Mouse (Mus musculus) cortical plate, adult 2 months (tissue): ENCODE results near the gene Pea15a. TPM values are rescaled to one million over a fixed set of nuclear protein-coding genes. Genes with fewer than 3 reads are reported as not detected.
A peak's percentile ranks its signal among the peaks of the same experiment; 100 is the strongest.

ENCODE experiments used
- H3K27ac ChIP-seq: fragments of 200-500 bp; 2 replicates; pipeline ENCODE4 v1.5.1; 2012; ENCODE audit warnings: low read length, control low read depth, inconsistent platforms; ENCODE audit not compliant: insufficient read depth
- H3K4me1 ChIP-seq: fragments of 200-500 bp; 2 replicates; pipeline ENCODE4 v1.6.1; 2011; ENCODE audit warnings: low read length; ENCODE audit not compliant: control insufficient read depth, insufficient read depth
- H3K4me3 ChIP-seq: fragments of 200-500 bp; 2 replicates; pipeline ENCODE4 v1.5.1; 2011; ENCODE audit warnings: mild to moderate bottlenecking, low read length, control low read depth; ENCODE audit not compliant: insufficient read depth
- CTCF ChIP-seq: fragments of 200-500 bp; IDR thresholded peaks from 2 replicates; pipeline ENCODE4 v1.5.1; 2011; ENCODE audit warnings: mild to moderate bottlenecking, control low read depth, low read length; ENCODE audit not compliant: insufficient read depth; ENCODE audit errors: extremely low read depth
- POLR2A ChIP-seq: fragments of 200-500 bp; IDR thresholded peaks from 2 replicates; pipeline ENCODE4 v1.6.1; 2011; ENCODE audit warnings: mild to moderate bottlenecking, low read length, control low read depth; ENCODE audit not compliant: insufficient read depth; ENCODE audit errors: extremely low read depth
- polyA plus RNA-seq: library from polyadenylated mRNA; depleted of rRNA; stranded (reverse); fragments of >200 nt; gene quantifications from 2 replicates; pipeline ENCODE4 v1.2.3, GENCODE M21; 2012

Pea15a gene
- polyA plus RNA-seq, 1 experiment = 543 TPM

DNA sequence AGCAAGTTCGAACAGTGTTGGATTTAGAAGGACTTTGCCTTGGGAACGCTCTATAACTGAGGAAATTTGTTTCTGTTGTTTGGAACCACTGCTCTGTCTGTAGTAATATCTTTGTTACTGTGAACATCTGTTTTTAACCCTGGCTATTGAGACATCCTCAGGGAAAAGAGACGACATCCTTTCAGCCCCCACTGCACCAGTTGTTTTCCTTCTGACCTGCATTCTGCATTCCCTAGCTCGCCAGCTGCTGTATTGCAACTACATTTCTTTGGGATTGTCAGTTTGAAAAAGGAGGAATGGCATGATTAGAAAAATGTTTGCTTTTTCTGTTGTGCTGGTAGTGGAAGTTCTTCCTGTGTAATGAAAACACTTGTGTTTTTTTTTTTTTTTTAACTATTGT, 25.7 kb downstream of the Pea15a start:
- Histone ChIP-seq H3K4me3 (no peak overlapping the region), H3K27ac (no peak overlapping the region), H3K4me1 (no peaks in the 10 kb centered on the region)
- TF ChIP-seq CTCF (no peak), POLR2A (no peak)

DNA sequence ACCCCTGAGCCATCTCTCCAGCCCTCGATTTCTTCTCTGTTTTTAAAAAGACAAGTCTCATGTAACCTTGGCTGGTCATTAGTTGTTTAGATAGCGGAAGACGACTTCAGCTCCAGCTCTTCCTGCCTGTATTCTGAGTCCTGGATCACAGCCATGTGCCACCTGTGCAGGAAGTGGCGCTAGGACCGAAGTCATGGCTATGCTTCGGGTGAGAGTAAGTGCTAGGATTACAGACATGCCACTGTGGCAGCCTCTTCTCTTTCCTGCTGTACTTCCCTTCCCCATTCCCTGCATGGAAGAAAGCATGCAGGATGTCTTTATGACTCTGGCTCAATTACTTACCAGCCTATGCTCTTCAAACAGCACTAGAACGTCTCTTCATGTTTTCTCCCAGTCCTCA, 27.5 kb downstream of the Pea15a start:
- H3K27ac ChIP-seq = no peak overlapping the region
- H3K4me1 ChIP-seq = no peaks in the 10 kb centered on the region
- no peak overlapping the region for H3K4me3 ChIP-seq
- TF ChIP-seq CTCF = no peak

DNA sequence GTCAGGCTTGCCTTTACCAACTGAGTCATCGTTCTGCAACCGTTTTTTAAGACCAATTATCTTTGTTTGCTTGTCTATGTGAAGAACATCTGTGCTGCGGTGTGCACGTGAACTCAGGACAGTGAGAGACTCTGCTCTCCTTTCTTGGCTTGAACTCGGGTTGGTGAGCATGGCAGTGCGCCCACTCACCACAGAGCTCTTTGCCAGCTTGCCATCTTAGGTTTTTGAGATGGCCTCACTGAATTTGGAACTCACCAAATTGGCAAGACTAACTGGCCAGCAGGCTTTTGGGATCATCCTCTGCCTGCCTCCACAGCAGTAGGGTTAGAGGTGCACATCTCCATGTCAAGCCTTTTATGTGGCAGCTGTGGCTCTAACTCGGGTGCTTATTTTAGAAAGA, 28.8 kb downstream of the Pea15a start:
- no peak for TF ChIP-seq POLR2A
- no peak for TF ChIP-seq CTCF
- Histone ChIP-seq H3K27ac (no peak overlapping the region), H3K4me3 (no peak overlapping the region), H3K4me1 (no peaks in the 10 kb centered on the region)

DNA sequence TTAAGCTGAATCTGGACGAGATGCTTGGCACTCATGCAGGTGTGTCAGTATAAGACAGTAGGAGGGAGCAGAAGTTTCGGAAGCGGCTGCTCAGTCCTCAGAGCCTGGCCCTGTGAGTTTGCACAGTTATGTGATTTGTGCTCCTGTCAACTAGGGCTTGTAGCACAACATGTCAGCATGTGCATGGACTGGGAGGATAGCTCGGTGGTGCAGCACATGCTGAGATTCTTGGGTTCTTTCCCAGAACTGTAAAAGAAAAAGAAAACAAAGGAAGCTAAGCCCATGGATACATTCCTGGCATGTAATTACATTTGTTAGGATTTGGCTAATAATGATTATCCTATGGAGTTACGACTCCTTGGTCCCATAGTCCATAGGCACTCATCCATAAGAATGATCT, 33.4 kb downstream of the Pea15a start:
- H3K27ac ChIP-seq = no peak overlapping the region
- H3K4me3 ChIP-seq = no peak overlapping the region
- TF ChIP-seq POLR2A = no peak
- no peak for TF ChIP-seq CTCF
- no peaks in the 10 kb centered on the region for H3K4me1 ChIP-seq

DNA sequence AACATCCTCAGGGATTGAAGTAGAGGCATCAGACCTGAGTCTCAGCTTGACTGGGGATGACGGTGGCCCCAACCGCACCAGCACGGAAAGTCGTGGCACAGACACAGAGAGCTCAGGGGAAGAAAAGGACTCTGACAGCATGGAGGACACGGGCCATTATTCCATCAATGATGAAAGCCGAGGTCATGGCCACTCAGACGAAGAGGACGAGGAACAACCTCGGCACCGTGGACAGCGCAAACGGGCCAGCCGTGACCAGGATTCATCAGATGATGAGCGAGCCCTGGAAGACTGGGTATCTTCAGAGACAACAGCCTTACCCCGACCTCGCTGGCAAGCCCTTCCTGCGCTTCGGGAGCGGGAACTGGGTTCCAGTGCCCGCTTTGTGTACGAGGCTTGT, 34.2 kb downstream of the Pea15a start:
- Histone ChIP-seq H3K4me3 (no peak overlapping the region), H3K27ac (no peak overlapping the region)
- TF ChIP-seq CTCF = no peak
- TF ChIP-seq POLR2A = no peak

DNA sequence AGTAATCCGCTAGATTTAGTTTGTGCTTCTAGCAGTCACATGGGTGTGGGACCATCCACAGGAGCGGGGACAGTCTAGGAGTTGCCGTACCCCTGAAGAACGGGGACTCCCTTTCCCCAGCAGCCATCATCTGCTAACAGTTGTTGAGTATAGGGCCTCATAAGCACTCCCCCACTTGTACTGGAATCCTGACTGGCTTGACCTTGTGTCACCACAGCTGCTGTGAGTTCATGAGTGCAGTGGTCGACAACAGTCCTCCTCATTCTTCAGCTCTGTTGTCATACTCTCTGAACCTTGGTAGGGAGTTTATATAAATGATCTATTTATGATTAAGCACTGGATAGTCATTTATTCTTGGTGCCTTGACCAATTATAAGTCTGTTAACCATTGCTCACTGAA, 36.8 kb downstream of the Pea15a start:
- H3K27ac ChIP-seq = no peak overlapping the region
- TF ChIP-seq CTCF (no peak), POLR2A (no peak)
- no peaks in the 10 kb centered on the region for H3K4me1 ChIP-seq
- no peak overlapping the region for H3K4me3 ChIP-seq

More for the DNA sequence above, 34.2 kb downstream of the Pea15a start:
- H3K4me1 ChIP-seq = no peaks in the 10 kb centered on the region

DNA sequence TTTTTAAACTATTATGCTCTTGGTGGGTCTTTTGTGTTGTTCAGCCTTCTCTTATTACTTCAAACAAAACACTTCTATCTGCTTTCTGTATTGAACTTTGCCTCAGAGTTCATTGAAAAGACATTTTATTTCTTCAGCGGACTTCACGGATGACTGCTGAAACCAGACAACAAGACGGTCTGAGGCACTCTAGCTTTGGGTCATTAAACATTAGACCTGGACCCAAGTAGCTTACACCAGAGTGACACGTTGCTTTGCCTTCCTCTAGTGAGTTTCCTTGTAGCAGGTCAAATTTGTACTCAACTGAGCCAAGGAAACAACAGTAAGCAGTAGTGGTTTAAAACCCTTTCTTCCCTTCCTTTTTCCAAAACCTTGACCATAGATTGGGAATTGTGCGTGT, 38.7 kb downstream of the Pea15a start:
- Histone ChIP-seq H3K27ac (no peak overlapping the region), H3K4me1 (no peaks in the 10 kb centered on the region)
- TF ChIP-seq CTCF = no peak
- no peak for TF ChIP-seq POLR2A

DNA sequence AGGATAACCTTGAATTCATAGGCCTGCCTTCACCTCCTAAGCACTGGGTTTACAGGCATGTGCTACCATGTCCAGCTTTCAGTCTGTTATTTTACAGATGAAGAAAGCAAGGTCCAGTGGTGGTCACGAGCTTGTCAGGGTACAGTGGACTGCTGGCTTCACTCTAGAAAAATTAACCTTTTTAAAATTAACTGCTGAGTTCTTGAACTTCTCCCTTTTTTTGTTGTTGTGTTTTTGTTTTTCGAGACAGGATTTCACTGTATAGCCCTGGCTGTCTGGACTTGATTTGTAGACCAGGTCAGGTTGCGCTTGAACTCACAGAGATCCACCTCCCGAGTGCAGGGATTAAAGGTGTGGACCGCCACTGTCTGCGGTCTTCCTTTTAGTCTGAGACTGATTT, 43.6 kb downstream of the Pea15a start:
- H3K27ac ChIP-seq = no peak overlapping the region
- H3K4me3 ChIP-seq = no peak overlapping the region
- peaks cover 4% of the 10 kb centered on the region for H3K4me1 ChIP-seq
- TF ChIP-seq CTCF (no peak), POLR2A (no peak)

More for the DNA sequence above, 38.7 kb downstream of the Pea15a start:
- H3K4me3 ChIP-seq = no peak overlapping the region

DNA sequence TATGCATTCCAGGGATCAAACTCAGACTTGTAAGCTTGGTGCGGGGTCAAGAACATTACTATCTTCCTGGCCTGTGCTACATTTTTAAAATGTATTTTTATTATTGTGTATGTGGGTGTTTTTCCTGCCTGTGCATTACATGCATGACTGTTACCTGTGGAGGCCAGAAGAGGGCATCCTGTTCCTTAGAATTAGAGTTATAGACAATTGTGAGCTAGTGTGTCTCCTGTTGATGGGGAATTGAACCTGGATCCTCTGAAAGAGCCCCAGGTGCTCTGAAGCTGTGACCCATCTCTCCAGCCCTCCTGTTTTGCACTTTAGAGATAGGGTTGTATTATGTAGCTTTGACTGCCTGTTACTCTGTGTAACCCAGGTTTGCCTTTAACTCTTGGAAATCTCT, 44.6 kb downstream of the Pea15a start:
- peaks cover 4% of the 10 kb centered on the region for H3K4me1 ChIP-seq
- TF ChIP-seq POLR2A (no peak), CTCF (peak; percentile 44; the same call in 1 of the 2 replicates)
- H3K4me3 ChIP-seq = no peak overlapping the region

DNA sequence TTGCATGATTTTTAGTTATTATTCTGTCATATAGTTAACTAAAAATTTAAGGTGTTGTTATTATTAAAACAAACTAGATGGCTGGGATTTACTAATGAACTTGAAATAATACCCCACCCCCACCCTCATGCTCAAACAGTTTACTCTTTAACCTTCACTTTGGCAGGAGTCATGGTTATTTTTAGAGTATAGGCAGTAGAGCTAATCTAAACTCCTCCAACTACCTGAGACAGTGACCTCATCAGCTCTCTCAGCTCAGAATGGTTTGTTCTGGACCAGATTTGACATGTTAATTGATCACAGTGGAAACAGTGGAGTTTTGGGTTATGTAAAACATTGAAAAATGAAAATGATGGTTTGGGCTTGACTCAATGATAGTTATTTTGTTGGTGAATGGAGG, 46.1 kb downstream of the Pea15a start:
- Histone ChIP-seq H3K4me1 (peaks cover 4% of the 10 kb centered on the region), H3K27ac (no peak overlapping the region)

More for the DNA sequence above, 44.6 kb downstream of the Pea15a start:
- H3K27ac ChIP-seq = no peak overlapping the region

DNA sequence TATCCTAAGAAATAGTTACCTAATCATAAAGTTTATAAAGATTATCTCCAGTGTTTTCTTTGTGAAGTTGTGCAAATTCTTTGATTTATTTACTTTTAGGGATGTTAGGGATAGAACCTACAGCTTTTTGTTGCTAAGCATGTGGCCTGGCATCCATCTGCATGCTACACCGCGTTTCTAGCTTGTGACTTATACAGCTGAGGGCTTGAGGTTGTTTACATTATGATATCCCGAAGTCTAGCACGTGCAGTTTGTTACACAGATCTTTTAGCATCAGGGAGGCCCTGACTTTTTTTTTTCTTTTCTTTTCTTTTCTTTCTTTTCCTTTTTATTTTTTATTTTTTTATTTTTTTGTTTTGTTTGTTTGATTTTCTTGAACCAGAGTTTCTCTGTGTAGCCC, 46.6 kb downstream of the Pea15a start:
- peaks cover 4% of the 10 kb centered on the region for H3K4me1 ChIP-seq
- no peak overlapping the region for H3K4me3 ChIP-seq
- TF ChIP-seq POLR2A (no peak), CTCF (no peak)
- no peak overlapping the region for H3K27ac ChIP-seq

More for the DNA sequence above, 46.1 kb downstream of the Pea15a start:
- TF ChIP-seq POLR2A = no peak
- TF ChIP-seq CTCF = no peak
- no peak overlapping the region for H3K4me3 ChIP-seq
